Mouse (Mus musculus) spleen, adult 12 weeks (tissue): Measurements from ENCODE around the gene Tlnrd1.
A peak's percentile ranks its signal among the peaks of the same experiment; 100 is the strongest.
"Not testable (repeated sequence)": the region's sequence is repeated elsewhere in the genome, so short reads cannot be mapped to it uniquely, and the experiment has no call there.

ENCODE experiments used
- DNase-seq: peaks from one replicate; pipeline ENCODE4 v3.0.0; 2022; ENCODE audit warnings: low spot score

The Tlnrd1 gene

GRCm38 (mm10) chr7:83884021-83884658 is at the start of gene Tlnrd1, which contains the start of gene Mesd:
TSS of gene Tlnrd1 (minus strand) at chr7:83884305.
TSS of gene Mesd (plus strand) at chr7:83884466.
- peak; percentile 80 for DNase-seq

- DNase-seq: no peak
Observed at GRCm38 (mm10) chr7:83921637-83922036, 37.5 kb upstream of the Tlnrd1 start.

GRCm38 (mm10) chr7:83920241-83920640 is 36.1 kb upstream of the Tlnrd1 start:
- no peak for DNase-seq

DNA sequence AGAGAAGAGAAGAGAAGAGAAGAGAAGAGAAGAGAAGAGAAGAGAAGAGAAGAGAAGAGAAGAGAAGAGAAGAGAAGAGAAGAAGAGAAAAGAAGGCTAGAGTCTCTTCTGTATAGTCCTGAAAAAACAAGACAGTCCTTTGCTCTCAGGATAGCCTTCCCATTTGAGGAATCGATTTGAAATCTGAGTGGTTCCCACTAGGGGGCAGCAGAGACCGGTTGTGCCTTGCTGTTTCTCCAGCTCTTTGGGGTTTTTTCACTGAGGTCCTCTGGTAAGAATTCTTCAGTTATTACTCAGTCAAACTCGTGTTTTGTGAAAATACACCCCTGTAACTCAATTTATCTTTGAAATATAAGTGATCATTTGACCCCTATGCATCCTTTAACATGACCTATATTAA is 30.5 kb upstream of the Tlnrd1 start:
- DNase-seq: peak; percentile 50

DNA sequence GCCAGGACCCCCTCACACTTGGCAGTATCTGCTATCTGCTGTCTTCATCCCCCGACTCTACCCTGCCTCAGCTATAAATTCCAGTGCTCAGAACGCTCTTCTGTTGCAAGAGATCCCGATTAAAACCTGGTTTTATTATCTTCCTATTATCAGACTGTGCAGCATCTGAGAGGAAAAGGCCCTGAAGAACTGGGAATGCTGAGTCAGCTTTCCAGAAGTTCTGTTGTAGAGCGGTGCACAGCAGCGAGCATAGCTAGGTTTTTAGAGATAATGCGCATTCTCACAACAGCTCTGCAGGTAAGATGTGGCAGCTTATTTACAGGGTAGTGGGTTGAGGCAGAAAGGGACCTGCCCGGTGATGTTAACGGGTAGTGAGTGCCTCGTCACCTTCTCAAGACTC is 29.9 kb upstream of the Tlnrd1 start:
- no peak for DNase-seq

- DNase-seq: no peak
Observed at GRCm38 (mm10) chr7:83913405-83913932, 29.4 kb upstream of the Tlnrd1 start.

GRCm38 (mm10) chr7:83911909-83912308 is 27.8 kb upstream of the Tlnrd1 start:
- no peak for DNase-seq

DNA sequence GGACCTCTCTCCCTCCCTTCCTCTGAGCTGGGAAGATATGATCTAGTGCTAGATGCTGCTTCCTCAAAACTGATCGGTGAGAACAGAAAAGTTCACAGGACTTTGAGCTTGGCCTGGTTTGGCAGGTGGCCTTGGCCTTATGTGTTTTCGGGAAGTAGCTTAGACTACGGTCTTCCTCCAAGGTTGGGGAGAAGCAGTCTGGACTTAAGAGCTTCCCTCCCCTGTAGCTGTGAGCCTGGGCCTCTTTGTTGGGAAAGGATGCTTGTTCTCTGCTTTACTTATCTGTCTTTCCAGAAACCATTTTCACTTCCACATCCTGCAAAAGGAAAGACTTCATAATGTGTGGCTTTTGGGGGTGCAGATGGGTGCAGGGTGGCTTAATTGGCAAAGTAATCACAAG is 20.7 kb upstream of the Tlnrd1 start:
- DNase-seq: no peak

GRCm38 (mm10) chr7:83902296-83903145 is 18.4 kb upstream of the Tlnrd1 start:
- DNase-seq: no peak

GRCm38 (mm10) chr7:83901425-83901824 is 17.3 kb upstream of the Tlnrd1 start:
- DNase-seq: no peak

GRCm38 (mm10) chr7:83900519-83900918 is 16.4 kb upstream of the Tlnrd1 start:
- no peak for DNase-seq

DNA sequence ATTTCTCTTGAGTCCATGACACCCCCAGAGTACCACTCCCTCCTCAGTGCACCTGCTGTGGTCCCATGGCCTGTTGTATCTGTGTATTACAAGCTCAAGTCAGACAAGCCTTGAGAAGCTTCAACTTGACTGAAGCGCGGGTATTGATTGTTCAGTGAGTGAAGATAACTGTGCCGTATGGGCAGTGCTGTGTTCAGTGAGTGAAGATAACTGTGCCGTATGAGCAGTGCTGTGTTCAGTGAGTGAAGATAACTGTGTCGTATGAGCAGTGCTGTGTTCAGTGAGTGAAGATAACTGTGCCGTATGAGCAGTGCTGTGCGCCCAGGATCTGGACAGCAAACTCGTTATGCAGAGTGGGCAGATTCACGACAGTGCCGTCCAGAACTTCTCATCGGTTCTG is 14.2 kb upstream of the Tlnrd1 start:
- no peak for DNase-seq

GRCm38 (mm10) chr7:83896077-83896740 is 12.1 kb upstream of the Tlnrd1 start:
- no peak for DNase-seq

DNA sequence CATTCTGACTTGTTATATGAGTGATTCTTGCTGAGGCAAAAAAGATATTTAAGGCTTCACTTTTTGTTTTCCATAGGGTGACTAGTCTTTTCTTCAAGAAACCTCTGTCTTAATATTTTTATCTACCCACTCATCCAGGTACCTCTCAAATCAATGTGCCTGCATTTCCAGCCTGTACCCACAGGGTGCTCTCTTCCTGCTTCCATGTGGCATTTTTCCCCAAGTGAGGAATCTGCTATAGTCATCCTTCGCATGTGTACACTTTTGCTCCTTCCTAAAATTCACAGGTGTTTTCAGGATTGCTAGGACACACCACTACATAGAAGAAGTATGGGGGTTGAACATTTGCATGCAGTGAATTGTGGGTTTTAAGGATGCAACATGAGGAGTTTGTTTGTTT is 10.2 kb upstream of the Tlnrd1 start:
- DNase-seq: no peak

GRCm38 (mm10) chr7:83892333-83892669 is 8.2 kb upstream of the Tlnrd1 start:
- DNase-seq: no peak

GRCm38 (mm10) chr7:83891433-83892332 is 7.6 kb upstream of the Tlnrd1 start:
- DNase-seq: peak; percentile 100

- DNase-seq: not testable (repeated sequence)
Observed at GRCm38 (mm10) chr7:83889946-83890345, 5.8 kb upstream of the Tlnrd1 start.

DNA sequence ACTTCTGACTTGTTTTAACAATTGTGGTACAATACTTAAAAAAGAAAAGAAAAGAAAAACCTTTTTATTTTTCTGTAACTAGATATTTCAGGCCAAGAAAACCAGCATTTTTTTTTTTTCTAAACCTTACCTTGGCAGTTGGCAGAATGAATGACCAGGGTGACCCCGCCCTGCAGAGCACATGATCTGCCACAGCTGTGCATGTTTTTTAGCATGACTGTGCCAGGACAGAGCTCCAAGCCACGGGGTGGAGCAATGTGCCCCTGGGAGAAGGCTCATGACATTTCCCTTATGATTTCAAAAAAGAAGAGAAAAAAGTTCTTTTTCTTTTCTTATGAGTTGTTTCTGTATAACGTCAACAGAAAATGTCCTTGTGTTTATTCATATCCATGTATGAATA is 5.3 kb upstream of the Tlnrd1 start:
- DNase-seq: peak; percentile 21

DNA sequence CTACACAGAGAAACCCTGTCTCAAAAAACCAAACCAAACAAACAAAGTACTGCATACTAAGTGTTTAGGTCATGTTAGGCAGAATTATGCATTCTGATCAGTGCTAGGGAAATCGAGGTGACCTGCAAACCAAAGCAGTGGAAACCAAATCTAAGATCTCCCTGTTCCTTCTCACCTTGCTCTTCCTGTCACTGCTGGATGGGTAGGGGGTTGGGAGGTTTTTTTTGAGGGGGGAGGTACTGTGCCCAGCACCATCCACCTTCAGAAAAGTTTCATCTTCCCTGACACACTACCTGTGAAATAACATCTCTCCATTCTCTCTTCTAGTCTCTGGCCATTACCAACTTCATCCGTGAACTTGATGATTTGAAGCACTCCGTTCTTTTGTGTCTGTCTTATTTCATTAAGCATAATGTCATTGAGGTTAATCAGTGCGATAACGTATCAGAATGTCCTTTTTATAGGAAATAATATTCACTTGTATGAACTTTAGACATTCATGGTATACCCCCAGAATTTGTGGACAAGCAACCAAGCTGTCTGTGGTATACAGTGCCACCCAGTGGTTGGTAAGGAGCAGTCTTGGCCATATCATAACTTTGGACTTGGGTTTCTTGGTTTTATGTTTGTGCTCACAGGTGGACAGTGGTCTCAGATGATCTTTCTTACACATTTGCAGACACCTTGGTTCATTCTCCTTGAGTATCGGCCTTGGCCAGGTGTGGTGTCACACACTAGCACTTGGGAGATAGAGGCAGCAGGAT is 2.4 kb upstream of the Tlnrd1 start:
- peak; percentile 8 for DNase-seq

- DNase-seq: no peak
Observed at GRCm38 (mm10) chr7:83885835-83886234, 1.7 kb upstream of the Tlnrd1 start.
